Mouse (Mus musculus): Measurements from ENCODE around the gene Cxcl16. TPM values are rescaled to one million over a fixed set of nuclear protein-coding genes. Genes with fewer than 3 reads are reported as not detected.

The Cxcl16 gene
- total and polyA plus RNA-seq, 3 experiments: not detected

- H3K9me3 ChIP-seq (replicated peaks; ENCODE audit: insufficient read depth, low read length): no peaks in the 10 kb centered on the region
- no peaks in the 10 kb centered on the region for H3K79me2 ChIP-seq (ENCODE audit: control insufficient read depth, insufficient read depth, low read length, poor library complexity)
- TF ChIP-seq GATA1 (IDR thresholded peaks at IDR 0.05; ENCODE audit: low read depth, low read length) (no peak), NELFE (IDR thresholded peaks at IDR 0.05; ENCODE audit: low read depth, low read length) (no peak), TBP (IDR thresholded peaks at IDR 0.05; ENCODE audit: low read depth, low read length) (no peak), EP300 (IDR thresholded peaks at IDR 0.05; ENCODE audit: low read depth in 1 of 2, low read length in 2 of 2) (no peak), MXI1 (IDR thresholded peaks at IDR 0.05; ENCODE audit: low read depth, low read length) (no peak), MEF2A (IDR thresholded peaks at IDR 0.05; ENCODE audit: extremely low read depth, insufficient replicate concordance, low read depth, low read length, poor library complexity, severe bottlenecking) (no peak), ETS1 (IDR thresholded peaks at IDR 0.05; ENCODE audit: low read depth, low read length) (no peak), JUND (IDR thresholded peaks at IDR 0.05; ENCODE audit: low read depth, low read length) (no peak), SMC3 (IDR thresholded peaks at IDR 0.05; ENCODE audit: low read depth, low read length) (no peak), TAL1 (IDR thresholded peaks at IDR 0.05; ENCODE audit: low read length) (no peak), MAZ (IDR thresholded peaks at IDR 0.05; ENCODE audit: low read depth, low read length) (no peak), MAX (IDR thresholded peaks at IDR 0.05; ENCODE audit: low read length) (no peak), TCF12 (IDR thresholded peaks at IDR 0.05; ENCODE audit: low read depth, low read length) (no peak), ZC3H11A (IDR thresholded peaks at IDR 0.05; ENCODE audit: low read depth, low read length) (no peak), RCOR1 (IDR thresholded peaks at IDR 0.05; ENCODE audit: low read depth, low read length) (no peak)
- H3K9ac ChIP-seq (ENCODE audit: control insufficient read depth, low read depth, low read length, poor library complexity, severe bottlenecking): no peak overlapping the region
- H3K27me3 ChIP-seq (ENCODE audit: control insufficient read depth in 1 of 2, insufficient read depth in 2 of 2, low read length in 2 of 2): peaks cover 6 to 9% of the 10 kb centered on the region in 2 experiments
- no peak overlapping the region for H3K27ac ChIP-seq (ENCODE audit: control insufficient read depth, low read depth, low read length)
- no peak for DNase-seq (ENCODE audit: low read depth, low spot score)
- no peak overlapping the region for H3K4me3 ChIP-seq (ENCODE audit: control insufficient read depth in 1 of 2, insufficient read depth in 1 of 2, low read depth in 2 of 2, low read length in 2 of 2)
- no peaks in the 10 kb centered on the region for H3K4me1 ChIP-seq (ENCODE audit: control insufficient read depth in 1 of 2, insufficient read depth in 2 of 2, low read length in 2 of 2)
- H3K36me3 ChIP-seq (ENCODE audit: control insufficient read depth in 1 of 2, insufficient read depth in 2 of 2, low read length in 2 of 2): no peaks in the 10 kb centered on the region
Observed at GRCm38 (mm10) chr11:70465824-70466223, 6.0 kb upstream of the Cxcl16 start.

- H3K79me2 ChIP-seq (ENCODE audit: control insufficient read depth, insufficient read depth, low read length, poor library complexity): no peaks in the 10 kb centered on the region
- TF ChIP-seq BHLHE40 (IDR thresholded peaks at IDR 0.05; ENCODE audit: borderline replicate concordance, low read depth, low read length) (no peak), TCF12 (IDR thresholded peaks at IDR 0.05; ENCODE audit: low read depth, low read length) (no peak), USF2 (IDR thresholded peaks at IDR 0.05; ENCODE audit: borderline replicate concordance in 1 of 2, insufficient read depth in 1 of 2, low read depth in 1 of 2, low read length in 2 of 2) (no peak), CHD2 (IDR thresholded peaks at IDR 0.05; ENCODE audit: low read length) (no peak), EP300 (IDR thresholded peaks at IDR 0.05; ENCODE audit: low read depth in 1 of 2, low read length in 2 of 2) (no peak), POLR2A (IDR thresholded peaks at IDR 0.05; ENCODE audit: control insufficient read depth in 1 of 2, insufficient read depth in 1 of 2, low read depth in 1 of 2, low read length in 2 of 2, poor library complexity in 1 of 2) (no peak), POLR2AphosphoS2 (IDR thresholded peaks at IDR 0.05; ENCODE audit: low read length) (no peak), CTCF (IDR thresholded peaks at IDR 0.05 in 2 of 3, conservative IDR thresholded peaks at IDR 0.05 in 1 of 3; ENCODE audit: control insufficient read depth in 1 of 3, insufficient read depth in 1 of 3, low read depth in 2 of 3, low read length in 3 of 3, poor library complexity in 1 of 3, severe bottlenecking in 1 of 3) (0 out of 6 replicates have a peak, but pooled peaks of 1 of the 3 experiments have one; percentile 9), MYC (IDR thresholded peaks at IDR 0.05; ENCODE audit: low read depth, low read length) (no peak)
- no peak overlapping the region for H3K27ac ChIP-seq (ENCODE audit: control insufficient read depth, low read depth, low read length)
- no peak for DNase-seq (ENCODE audit: low read depth, low spot score)
- H3K4me3 ChIP-seq (ENCODE audit: control insufficient read depth in 1 of 2, insufficient read depth in 1 of 2, low read depth in 2 of 2, low read length in 2 of 2): no peak overlapping the region
- no peak overlapping the region for H3K9ac ChIP-seq (ENCODE audit: control insufficient read depth, low read depth, low read length, poor library complexity, severe bottlenecking)
- no peaks in the 10 kb centered on the region for H3K9me3 ChIP-seq (replicated peaks; ENCODE audit: insufficient read depth, low read length)
- no peaks in the 10 kb centered on the region for H3K36me3 ChIP-seq (ENCODE audit: control insufficient read depth in 1 of 2, insufficient read depth in 2 of 2, low read length in 2 of 2)
- H3K4me1 ChIP-seq (ENCODE audit: control insufficient read depth in 1 of 2, insufficient read depth in 2 of 2, low read length in 2 of 2): no peaks in the 10 kb centered on the region
- H3K27me3 ChIP-seq (ENCODE audit: control insufficient read depth in 1 of 2, insufficient read depth in 2 of 2, low read length in 2 of 2): peaks cover 6 to 11% of the 10 kb centered on the region in 2 experiments
Observed at GRCm38 (mm10) chr11:70465211-70465610, 5.4 kb upstream of the Cxcl16 start.
